Mouse (Mus musculus) heart, embryonic 11.5 days (tissue): ENCODE data around the gene Dusp2. TPM values are rescaled to one million over a fixed set of nuclear protein-coding genes. Genes with fewer than 3 reads are reported as not detected.

Experiments used
- ATAC-seq: fragments of 200-750 bp; cut with Nextera tagmentation; replicated peaks from 2 replicates; pipeline ENCODE4 v1.8.0; 2017; ENCODE audit warnings: moderate library complexity; ENCODE audit not compliant: insufficient number of reproducible peaks, low FRiP score, low TSS enrichment
- H3K27ac ChIP-seq: fragments of 300-500 bp; sonication (generic); 2 replicates; pipeline ENCODE4 v1.5.1; 2014; ENCODE audit warnings: mild to moderate bottlenecking, low read depth, low read length
- H3K27me3 ChIP-seq: fragments of 300-500 bp; sonication (generic); 2 replicates; pipeline ENCODE4 v1.6.1; 2014; ENCODE audit warnings: mild to moderate bottlenecking, low read length, mixed read lengths; ENCODE audit not compliant: control insufficient read depth, insufficient read depth
- H3K36me3 ChIP-seq: fragments of 300-500 bp; sonication (generic); 2 replicates; pipeline ENCODE4 v1.6.1; 2014; ENCODE audit warnings: mild to moderate bottlenecking, low read length, moderate library complexity, mixed read lengths; ENCODE audit not compliant: control insufficient read depth, insufficient read depth
- H3K4me1 ChIP-seq: fragments of 300-500 bp; sonication (generic); 2 replicates; pipeline ENCODE4 v1.6.1; 2014; ENCODE audit warnings: low read length; ENCODE audit not compliant: control insufficient read depth, insufficient read depth
- H3K4me2 ChIP-seq: fragments of 300-500 bp; sonication (generic); 2 replicates; pipeline ENCODE4 v1.6.1; 2014; ENCODE audit warnings: mild to moderate bottlenecking, moderate library complexity
- H3K4me3 ChIP-seq: fragments of 300-500 bp; sonication (generic); 2 replicates; pipeline ENCODE4 v1.5.1; 2014; ENCODE audit warnings: low read depth, low read length
- H3K9ac ChIP-seq: fragments of 300-500 bp; sonication (generic); 2 replicates; pipeline ENCODE4 v1.6.1; 2014; ENCODE audit warnings: mild to moderate bottlenecking, low read depth, low read length, moderate library complexity
- H3K9me3 ChIP-seq: fragments of 300-500 bp; sonication (generic); replicated peaks from 2 replicates; pipeline ENCODE4 v1.6.1; 2016; ENCODE audit warnings: low read length; ENCODE audit not compliant: control insufficient read depth
- WGBS: fragments of 180-500 bp; shearing (Covaris S2); extraction: QIAGEN DNeasy Blood & Tissue Kit; methylation state at CpG from one replicate; pipeline ENCODE4 v1.1.7; 2014; ENCODE audit not compliant: insufficient replicate concordance; 5-methylcytosine and 5-hydroxymethylcytosine counted together
- polyA plus RNA-seq: library from polyadenylated mRNA; unstranded; fragments of >200 nt; fragmentation: Nextera tagmentation; extraction: Ambion mirVana; gene quantifications from 2 replicates; pipeline ENCODE4 v1.2.1, GENCODE M21; 2014

Gene Dusp2
- polyA plus RNA-seq, 1 experiment from 2014 or later, result 17.4 TPM

DNA sequence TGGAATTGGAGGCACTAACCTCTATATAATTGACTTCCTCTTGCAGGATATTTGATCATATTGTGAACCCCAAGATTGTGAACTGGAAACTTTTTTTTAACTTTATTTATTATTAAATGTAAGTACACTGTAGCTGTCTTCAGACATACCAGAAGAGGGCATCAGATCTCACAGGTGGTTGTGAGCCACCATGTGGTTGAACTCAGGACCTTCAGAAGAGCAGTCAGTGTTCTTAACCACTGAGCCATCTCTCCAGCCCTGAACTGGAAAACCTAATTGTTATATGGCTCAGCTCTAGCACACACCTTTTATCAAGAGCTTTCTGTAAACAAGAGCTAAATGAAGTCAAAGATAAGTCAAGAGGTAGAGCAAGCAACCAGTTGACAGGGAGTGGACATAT lies 29.8 kb upstream of the Dusp2 start:
- Histone ChIP-seq H3K4me2 (no peak overlapping the region), H3K9me3 (no peaks in the 10 kb centered on the region), H3K27ac (no peak overlapping the region), H3K4me3 (no peak overlapping the region), H3K36me3 (no peaks in the 10 kb centered on the region), H3K27me3 (no peaks in the 10 kb centered on the region), H3K9ac (no peak overlapping the region), H3K4me1 (no peaks in the 10 kb centered on the region)
- ATAC-seq, result no peak

DNA sequence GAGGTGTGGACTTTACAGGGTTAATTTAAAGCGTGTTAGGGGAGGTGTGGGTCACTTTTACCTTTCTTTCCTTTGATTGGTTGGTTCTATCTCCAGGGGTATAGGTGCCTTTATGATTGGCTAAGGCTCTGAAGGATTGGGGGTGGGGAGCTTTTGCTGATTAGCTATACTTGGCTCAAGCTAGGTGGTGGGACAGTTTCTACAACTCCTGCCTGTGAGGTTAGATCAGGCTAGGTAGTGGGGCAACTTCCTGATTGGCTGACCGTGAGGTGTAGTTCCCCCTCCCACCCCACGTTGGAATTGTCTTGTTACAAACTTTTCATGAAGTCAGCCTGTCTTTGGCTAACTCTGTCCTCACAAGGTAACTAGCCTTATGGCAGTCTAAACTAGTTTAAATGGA lies 28.8 kb upstream of the Dusp2 start:
- Histone ChIP-seq H3K4me2 (no peak overlapping the region), H3K9me3 (no peaks in the 10 kb centered on the region), H3K4me1 (no peaks in the 10 kb centered on the region), H3K9ac (no peak overlapping the region), H3K36me3 (no peaks in the 10 kb centered on the region), H3K4me3 (no peak overlapping the region), H3K27me3 (no peaks in the 10 kb centered on the region), H3K27ac (no peak overlapping the region)
- 39% methylated on average over 3 of the region's 3 CpGs for WGBS
- ATAC-seq, result no peak

DNA sequence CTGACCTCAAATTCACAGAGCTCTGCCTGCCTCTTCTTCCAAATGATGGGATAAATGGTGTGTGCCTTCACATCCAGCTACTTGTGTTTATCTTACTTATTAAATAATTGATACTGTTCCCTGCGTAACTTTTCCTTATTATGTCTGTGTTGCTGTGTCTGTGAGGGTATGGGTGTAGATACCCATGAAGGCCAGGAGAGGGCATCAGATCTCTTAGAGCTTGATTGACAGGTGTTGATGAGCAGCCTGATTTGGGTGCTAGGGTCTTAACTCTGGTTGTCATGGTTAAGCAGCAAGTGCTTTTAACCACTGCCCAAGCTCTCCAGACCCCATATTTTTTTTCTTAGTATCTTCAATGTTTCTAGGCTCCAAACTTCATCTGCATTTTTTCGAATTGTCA lies 27.3 kb upstream of the Dusp2 start:
- Histone ChIP-seq H3K27me3 (no peaks in the 10 kb centered on the region), H3K4me3 (no peak overlapping the region)
- 89% methylated on average over 2 of the region's 2 CpGs for WGBS

DNA sequence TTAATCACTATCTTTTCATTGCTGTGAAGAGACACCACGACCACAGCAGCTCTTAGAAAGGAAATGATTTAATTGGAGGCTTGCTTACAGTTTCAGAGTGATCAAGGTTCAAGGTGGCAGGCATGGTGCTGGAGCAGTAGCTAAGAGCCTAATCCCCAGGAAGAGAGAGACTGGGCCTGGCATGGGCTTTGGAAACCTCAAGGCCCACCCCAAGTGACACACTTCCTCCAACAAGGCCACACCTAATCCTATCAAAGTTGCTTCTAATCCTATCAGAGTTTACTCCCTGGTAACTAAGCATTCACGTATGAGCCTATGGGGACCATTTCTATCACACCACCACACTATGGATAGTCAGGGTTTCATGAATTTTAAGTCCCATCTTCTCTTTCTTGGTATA lies 25.7 kb upstream of the Dusp2 start:
- Histone ChIP-seq H3K27ac (no peak overlapping the region), H3K4me2 (no peak overlapping the region), H3K36me3 (no peaks in the 10 kb centered on the region), H3K9ac (no peak overlapping the region), H3K4me3 (no peak overlapping the region), H3K27me3 (no peaks in the 10 kb centered on the region), H3K9me3 (no peaks in the 10 kb centered on the region), H3K4me1 (peaks cover 2% of the 10 kb centered on the region; the same call in 1 of the 2 replicates)
- no peak for ATAC-seq
- WGBS, result 42% methylated on average over 2 of the region's 2 CpGs

More for the DNA sequence above, 27.3 kb upstream of the Dusp2 start:
- Histone ChIP-seq H3K36me3 (no peaks in the 10 kb centered on the region), H3K9me3 (no peaks in the 10 kb centered on the region), H3K4me2 (no peak overlapping the region), H3K9ac (no peak overlapping the region), H3K27ac (no peak overlapping the region), H3K4me1 (peaks cover under 1% of the 10 kb centered on the region; the same call in 1 of the 2 replicates)
- ATAC-seq, result no peak

DNA sequence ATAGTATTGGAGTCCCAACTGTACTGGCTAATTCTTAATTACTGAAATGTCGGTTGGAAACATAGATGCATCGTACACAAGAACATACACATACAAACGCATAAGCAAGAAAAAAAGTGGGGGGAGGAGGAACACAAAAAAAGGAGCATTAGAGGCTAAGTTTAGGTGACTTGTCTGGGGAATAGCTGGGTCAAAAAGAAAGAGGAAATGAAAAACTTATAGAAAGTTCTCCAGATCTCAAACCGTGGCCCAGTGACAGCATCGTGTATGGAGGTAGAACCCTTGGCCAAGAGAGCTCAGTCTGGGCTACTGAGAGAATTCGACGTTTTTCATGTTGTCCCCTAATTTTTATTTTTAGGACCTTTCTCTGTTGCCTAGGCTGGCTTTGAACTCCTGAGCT lies 25.3 kb upstream of the Dusp2 start:
- no peak overlapping the region for H3K4me2 ChIP-seq
- 84% methylated on average over 7 of the region's 7 CpGs for WGBS
- no peak overlapping the region for H3K9ac ChIP-seq
- no peak overlapping the region for H3K27ac ChIP-seq
- H3K4me1 ChIP-seq, result peaks cover 2% of the 10 kb centered on the region; the same call in 1 of the 2 replicates
- no peaks in the 10 kb centered on the region for H3K27me3 ChIP-seq
- ATAC-seq, result no peak
- H3K9me3 ChIP-seq, result no peaks in the 10 kb centered on the region
- no peak overlapping the region for H3K4me3 ChIP-seq
- H3K36me3 ChIP-seq, result no peaks in the 10 kb centered on the region

DNA sequence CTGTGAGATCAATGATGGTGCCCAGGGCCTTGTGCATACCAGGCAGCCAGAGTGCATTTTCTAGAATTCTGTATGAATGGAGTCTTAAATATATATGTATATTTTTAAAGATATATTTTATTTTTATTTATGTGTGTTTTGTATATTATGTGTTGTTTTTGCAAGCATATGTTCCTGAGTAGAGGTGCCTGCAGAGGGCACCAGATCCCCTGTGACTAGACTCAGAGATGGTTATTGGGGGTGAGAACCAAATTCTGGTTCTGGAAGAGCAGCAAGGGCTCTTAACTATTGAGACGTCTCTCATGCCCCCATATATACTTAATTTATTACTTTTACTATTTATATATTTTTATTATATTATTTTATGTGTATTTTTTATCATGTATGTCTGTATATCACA lies 24.8 kb upstream of the Dusp2 start:
- no peak overlapping the region for H3K4me2 ChIP-seq
- 74% methylated on average over 1 of the region's 1 CpGs for WGBS
- no peak overlapping the region for H3K4me3 ChIP-seq
- ATAC-seq, result no peak
- H3K4me1 ChIP-seq, result peaks cover 2% of the 10 kb centered on the region; the same call in 1 of the 2 replicates
- H3K9me3 ChIP-seq, result no peaks in the 10 kb centered on the region
- H3K27ac ChIP-seq, result no peak overlapping the region
- H3K27me3 ChIP-seq, result no peaks in the 10 kb centered on the region
- no peak overlapping the region for H3K9ac ChIP-seq
- no peaks in the 10 kb centered on the region for H3K36me3 ChIP-seq

DNA sequence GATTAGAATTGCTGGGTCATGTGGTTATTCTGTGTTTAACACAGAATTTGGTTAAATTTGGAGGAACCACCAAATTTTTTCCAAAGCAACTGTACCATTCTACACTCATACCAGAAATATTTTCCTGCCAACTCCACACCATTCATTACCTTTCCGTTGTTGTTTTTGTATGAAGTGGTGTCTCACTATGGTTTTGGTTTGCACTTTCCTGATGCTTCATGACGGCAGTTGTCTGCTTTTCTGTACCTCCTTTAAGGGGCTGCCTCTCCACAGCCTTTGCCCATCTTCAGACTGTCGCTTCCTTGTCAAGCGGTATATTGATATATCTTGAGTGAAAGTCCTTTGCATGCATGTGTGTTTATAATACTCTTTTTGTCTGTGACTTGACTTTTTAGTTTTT lies 23.2 kb upstream of the Dusp2 start:
- ATAC-seq, result no peak
- peaks cover 2% of the 10 kb centered on the region; the same call in 1 of the 2 replicates for H3K4me1 ChIP-seq
- H3K27me3 ChIP-seq, result no peaks in the 10 kb centered on the region
- no peak overlapping the region for H3K27ac ChIP-seq
- no peak overlapping the region for H3K4me3 ChIP-seq
- no peaks in the 10 kb centered on the region for H3K9me3 ChIP-seq
- no peaks in the 10 kb centered on the region for H3K36me3 ChIP-seq
- no peak overlapping the region for H3K4me2 ChIP-seq
- H3K9ac ChIP-seq, result no peak overlapping the region
- 82% methylated on average over 4 of the region's 4 CpGs for WGBS

DNA sequence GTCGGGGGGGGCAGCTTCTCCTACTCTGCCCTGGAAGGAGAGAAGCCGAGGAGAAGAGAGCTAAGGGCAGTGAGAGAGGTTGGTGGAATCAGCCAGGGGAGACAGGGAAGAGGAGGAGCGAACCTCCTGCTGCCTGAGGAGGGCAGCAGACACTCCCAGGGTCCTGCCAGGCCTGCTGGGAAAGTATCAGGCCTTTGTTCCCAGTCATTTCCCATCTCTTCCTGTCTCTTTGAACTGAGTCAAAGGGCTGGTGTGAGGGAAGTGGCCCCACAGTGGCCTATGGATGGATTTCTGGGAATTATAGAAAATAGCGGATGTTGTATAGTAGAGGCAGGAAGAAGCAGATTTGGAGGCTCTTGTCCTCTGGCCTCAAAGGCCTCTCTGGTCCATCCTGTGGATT lies 22.1 kb upstream of the Dusp2 start:
- Histone ChIP-seq H3K27me3 (no peaks in the 10 kb centered on the region), H3K9me3 (no peaks in the 10 kb centered on the region), H3K27ac (peak overlapping the region; percentile 85), H3K4me3 (no peak overlapping the region), H3K9ac (no peak overlapping the region), H3K4me2 (no peak overlapping the region), H3K36me3 (no peaks in the 10 kb centered on the region), H3K4me1 (peaks cover 2% of the 10 kb centered on the region; the same call in 1 of the 2 replicates)
- no peak for ATAC-seq
- 66% methylated on average over 4 of the region's 4 CpGs for WGBS

DNA sequence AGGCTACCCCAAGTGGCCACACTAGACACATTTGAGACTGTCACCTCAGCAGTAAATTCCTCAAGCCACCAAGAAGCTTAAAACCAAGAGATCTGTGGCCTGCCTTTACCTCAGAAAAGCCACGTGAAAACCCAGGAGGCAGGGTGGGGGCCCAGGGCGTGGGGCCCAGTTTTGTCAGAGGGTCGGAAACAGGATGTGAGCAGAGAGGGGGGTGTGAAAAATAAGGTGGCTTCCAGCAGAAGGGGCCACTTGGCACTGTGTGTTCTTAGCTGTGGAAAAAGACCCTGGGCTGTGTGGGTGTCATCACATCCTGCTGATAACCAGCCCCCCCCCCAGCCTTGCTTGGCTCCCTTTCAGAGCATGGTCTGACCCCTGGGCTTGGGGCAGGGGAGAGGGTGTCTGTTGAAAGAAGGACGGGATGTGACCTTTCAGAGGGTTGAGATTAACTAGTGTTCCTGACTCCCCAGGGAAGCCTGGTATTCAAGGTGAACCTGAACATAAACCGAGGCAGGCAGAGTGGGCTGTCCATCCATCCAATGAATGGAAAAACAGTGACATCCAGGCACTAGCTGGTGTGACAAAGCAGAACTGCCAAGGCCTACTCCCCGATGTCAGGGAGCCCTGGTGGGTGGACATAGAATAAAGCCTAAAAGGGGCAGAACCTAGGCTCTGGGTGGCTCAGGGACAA lies 21.3 kb upstream of the Dusp2 start:
- peak; percentile 82 for ATAC-seq
- Histone ChIP-seq H3K27me3 (no peaks in the 10 kb centered on the region), H3K4me2 (no peak overlapping the region), H3K4me1 (peaks cover 2% of the 10 kb centered on the region; the same call in 1 of the 2 replicates), H3K4me3 (no peak overlapping the region), H3K27ac (peak overlapping the region; percentile 85), H3K36me3 (no peaks in the 10 kb centered on the region), H3K9me3 (no peaks in the 10 kb centered on the region), H3K9ac (no peak overlapping the region)
- 45% methylated on average over 6 of the region's 6 CpGs for WGBS
